Mouse (Mus musculus): ENCODE data around the gene Tmc2. TPM values are rescaled to one million over a fixed set of nuclear protein-coding genes. Genes with fewer than 3 reads are reported as not detected.

The Tmc2 gene
- polyA plus RNA-seq, 1 experiment from 2014 or later: not detected

GRCm38 (mm10) chr2:130261914-130262313, 66.9 kb downstream of the Tmc2 start:
- DNase-seq (ENCODE audit: low spot score): no peak
- no peaks in the 10 kb centered on the region for H3K4me1 ChIP-seq (replicated peaks; ENCODE audit: control insufficient read depth, insufficient read depth)
- no peak overlapping the region for H3K27ac ChIP-seq (replicated peaks)
- no peak overlapping the region for H3K4me2 ChIP-seq (replicated peaks; ENCODE audit: low read depth)
- no peaks in the 10 kb centered on the region for H3K36me3 ChIP-seq (ENCODE audit: control insufficient read depth, insufficient read depth, low read length)
- H3K27me3 ChIP-seq (ENCODE audit: control insufficient read depth, insufficient read depth, low read length): no peaks in the 10 kb centered on the region
- ATAC-seq (ENCODE audit: low FRiP score, low TSS enrichment): no peak
- TF ChIP-seq EP300 (optimal IDR thresholded peaks at IDR 0.05) (no peak), CTCF (IDR thresholded peaks at IDR 0.05; ENCODE audit: low read depth) (no peak)
- H3K9ac ChIP-seq (ENCODE audit: low read length): no peak overlapping the region
- no peaks in the 10 kb centered on the region for H3K9me3 ChIP-seq (ENCODE audit: control insufficient read depth, low read length)
- WGBS: 78% methylated on average over 2 of the region's 2 CpGs
- H3K4me3 ChIP-seq (ENCODE audit: low read depth, low read length): no peak overlapping the region

- Histone ChIP-seq H3K27ac (replicated peaks) (no peak overlapping the region), H3K4me2 (replicated peaks; ENCODE audit: low read depth) (no peak overlapping the region), H3K9ac (ENCODE audit: low read length) (no peak overlapping the region), H3K27me3 (ENCODE audit: control insufficient read depth, insufficient read depth, low read length) (no peaks in the 10 kb centered on the region), H3K9me3 (ENCODE audit: control insufficient read depth, low read length) (no peaks in the 10 kb centered on the region), H3K36me3 (ENCODE audit: control insufficient read depth, insufficient read depth, low read length) (no peaks in the 10 kb centered on the region), H3K4me3 (ENCODE audit: low read depth, low read length) (no peak overlapping the region), H3K4me1 (replicated peaks; ENCODE audit: control insufficient read depth, insufficient read depth) (no peaks in the 10 kb centered on the region)
- ATAC-seq (ENCODE audit: low FRiP score, low TSS enrichment) (no peak), DNase-seq (ENCODE audit: low spot score) (no peak)
- 41% methylated on average over 2 of the region's 2 CpGs for WGBS
- TF ChIP-seq CTCF (IDR thresholded peaks at IDR 0.05; ENCODE audit: low read depth): no peak
- no peak for TF ChIP-seq EP300 (optimal IDR thresholded peaks at IDR 0.05)
Observed at GRCm38 (mm10) chr2:130262398-130262797, 67.4 kb downstream of the Tmc2 start.

DNA sequence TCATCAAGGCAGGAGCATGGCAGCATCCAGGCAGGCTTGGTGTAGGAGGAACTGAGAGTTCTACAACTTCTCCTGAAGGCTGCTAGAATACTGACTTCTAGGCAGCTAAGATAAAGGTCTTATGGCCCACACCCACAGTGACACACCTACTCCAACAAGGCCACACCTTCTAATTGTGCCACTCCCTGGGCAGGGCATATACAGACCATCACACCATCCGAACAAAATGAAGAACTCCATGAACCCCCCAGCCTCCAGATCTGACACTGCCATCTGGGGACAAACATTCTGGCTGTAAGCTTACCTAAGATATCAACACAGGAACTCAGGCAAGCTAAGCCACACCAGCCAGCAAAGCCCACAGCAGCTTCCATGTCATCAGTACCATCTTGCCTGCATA, 70.5 kb downstream of the Tmc2 start:
- WGBS: 83% methylated on average over 1 of the region's 1 CpGs
- H3K36me3 ChIP-seq (ENCODE audit: control insufficient read depth, insufficient read depth, low read length): no peaks in the 10 kb centered on the region
- no peak overlapping the region for H3K4me2 ChIP-seq (replicated peaks; ENCODE audit: low read depth)
- H3K4me3 ChIP-seq (ENCODE audit: low read depth, low read length): no peak overlapping the region
- H3K9me3 ChIP-seq (ENCODE audit: control insufficient read depth, low read length): no peaks in the 10 kb centered on the region
- H3K4me1 ChIP-seq (replicated peaks; ENCODE audit: control insufficient read depth, insufficient read depth): no peaks in the 10 kb centered on the region
- 0 out of 2 replicates have a peak, but pooled peaks have one; percentile 56 for ATAC-seq (ENCODE audit: low FRiP score, low TSS enrichment)
- TF ChIP-seq CTCF (IDR thresholded peaks at IDR 0.05; ENCODE audit: low read depth) (no peak), EP300 (optimal IDR thresholded peaks at IDR 0.05) (no peak)
- no peak overlapping the region for H3K27ac ChIP-seq (replicated peaks)
- DNase-seq (ENCODE audit: low spot score): no peak
- H3K9ac ChIP-seq (ENCODE audit: low read length): no peak overlapping the region
- H3K27me3 ChIP-seq (ENCODE audit: control insufficient read depth, insufficient read depth, low read length): no peaks in the 10 kb centered on the region

DNA sequence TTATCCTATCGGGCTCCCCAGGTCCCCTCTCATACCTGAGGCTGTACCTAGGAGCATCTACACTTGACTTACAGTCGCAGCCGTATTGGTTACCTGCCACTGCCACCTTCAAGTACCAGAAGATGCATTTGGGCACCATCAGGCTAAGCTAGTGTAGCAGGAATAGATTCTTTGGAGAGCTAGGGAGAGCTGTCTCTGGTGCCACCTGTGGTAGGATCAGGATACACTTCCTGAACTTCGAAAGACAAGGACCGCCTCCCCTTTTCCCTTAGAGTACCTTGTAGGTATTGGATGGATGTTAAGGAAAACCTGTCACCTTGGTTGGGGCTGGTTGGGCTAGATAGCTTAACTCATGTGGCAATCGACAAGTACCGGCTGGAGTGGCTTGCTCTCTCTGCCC, 73.1 kb downstream of the Tmc2 start:
- 56% methylated on average over 7 of the region's 7 CpGs for WGBS
- Histone ChIP-seq H3K4me3 (ENCODE audit: low read depth, low read length) (no peak overlapping the region), H3K36me3 (ENCODE audit: control insufficient read depth, insufficient read depth, low read length) (no peaks in the 10 kb centered on the region), H3K27ac (replicated peaks) (no peak overlapping the region), H3K4me1 (replicated peaks; ENCODE audit: control insufficient read depth, insufficient read depth) (no peaks in the 10 kb centered on the region), H3K27me3 (ENCODE audit: control insufficient read depth, insufficient read depth, low read length) (no peaks in the 10 kb centered on the region), H3K9me3 (ENCODE audit: control insufficient read depth, low read length) (no peaks in the 10 kb centered on the region), H3K9ac (ENCODE audit: low read length) (no peak overlapping the region), H3K4me2 (replicated peaks; ENCODE audit: low read depth) (no peak overlapping the region)
- TF ChIP-seq EP300 (optimal IDR thresholded peaks at IDR 0.05): no peak
- TF ChIP-seq CTCF (IDR thresholded peaks at IDR 0.05; ENCODE audit: low read depth): peak; percentile 36
- no peak for ATAC-seq (ENCODE audit: low FRiP score, low TSS enrichment)
- DNase-seq (ENCODE audit: low spot score): no peak

GRCm38 (mm10) chr2:130273732-130274131, 78.7 kb downstream of the Tmc2 start:
- peak overlapping the region; percentile 81 for H3K4me2 ChIP-seq (replicated peaks; ENCODE audit: low read depth)
- ATAC-seq (ENCODE audit: low FRiP score, low TSS enrichment) (no peak; the same call in 1 of the 2 replicates), DNase-seq (ENCODE audit: low spot score) (no peak)
- peak overlapping the region; percentile 83 for H3K4me3 ChIP-seq (ENCODE audit: low read depth, low read length)
- TF ChIP-seq CTCF (IDR thresholded peaks at IDR 0.05; ENCODE audit: low read depth) (no peak), EP300 (optimal IDR thresholded peaks at IDR 0.05) (no peak)
- peaks cover 11% of the 10 kb centered on the region for H3K36me3 ChIP-seq (ENCODE audit: control insufficient read depth, insufficient read depth, low read length)
- WGBS: 1% methylated on average over 14 of the region's 14 CpGs
- H3K9me3 ChIP-seq (ENCODE audit: control insufficient read depth, low read length): no peaks in the 10 kb centered on the region
- H3K9ac ChIP-seq (ENCODE audit: low read length): peak overlapping the region; percentile 86
- H3K27me3 ChIP-seq (ENCODE audit: control insufficient read depth, insufficient read depth, low read length): no peaks in the 10 kb centered on the region
- H3K4me1 ChIP-seq (replicated peaks; ENCODE audit: control insufficient read depth, insufficient read depth): peaks cover 7% of the 10 kb centered on the region; the same call in 1 of the 2 replicates
- peak overlapping the region; percentile 70 for H3K27ac ChIP-seq (replicated peaks)

- DNase-seq (ENCODE audit: low spot score): peak; percentile 99
- no peaks in the 10 kb centered on the region for H3K27me3 ChIP-seq (ENCODE audit: control insufficient read depth, insufficient read depth, low read length)
- peak within 1 kb of the TSS; percentile 81 for H3K4me2 ChIP-seq (replicated peaks; ENCODE audit: low read depth)
- no peak for TF ChIP-seq EP300 (optimal IDR thresholded peaks at IDR 0.05)
- TF ChIP-seq CTCF (IDR thresholded peaks at IDR 0.05; ENCODE audit: low read depth): peak; percentile 37
- no peaks in the 10 kb centered on the region for H3K9me3 ChIP-seq (ENCODE audit: control insufficient read depth, low read length)
- H3K4me3 ChIP-seq (ENCODE audit: low read depth, low read length): peak within 1 kb of the TSS; percentile 83
- H3K36me3 ChIP-seq (ENCODE audit: control insufficient read depth, insufficient read depth, low read length): peaks cover 13% of the 10 kb centered on the region
- H3K4me1 ChIP-seq (replicated peaks; ENCODE audit: control insufficient read depth, insufficient read depth): peaks cover 7% of the 10 kb centered on the region; the same call in 1 of the 2 replicates
- peak within 1 kb of the TSS; percentile 88 for H3K27ac ChIP-seq (replicated peaks)
- H3K9ac ChIP-seq (ENCODE audit: low read length): peak within 1 kb of the TSS; percentile 86
- peak; percentile 98 for ATAC-seq (ENCODE audit: low FRiP score, low TSS enrichment)
- under 1% methylated on average over 68 of the region's 68 CpGs for WGBS
Observed at GRCm38 (mm10) chr2:130274149-130274861, 79.3 kb downstream of the Tmc2 start, which contains the start of gene Nop56. Gene Nop56 (plus strand): TSS chr2:130274430.

All from stomach, postnatal 0 days (tissue).